Mouse (Mus musculus): ENCODE results near the gene Krba1. TPM values are rescaled to one million over a fixed set of nuclear protein-coding genes. Genes with fewer than 3 reads are reported as not detected.

Krba1 gene
- polyA plus RNA-seq, 1 experiment, result 5.7 TPM

DNA sequence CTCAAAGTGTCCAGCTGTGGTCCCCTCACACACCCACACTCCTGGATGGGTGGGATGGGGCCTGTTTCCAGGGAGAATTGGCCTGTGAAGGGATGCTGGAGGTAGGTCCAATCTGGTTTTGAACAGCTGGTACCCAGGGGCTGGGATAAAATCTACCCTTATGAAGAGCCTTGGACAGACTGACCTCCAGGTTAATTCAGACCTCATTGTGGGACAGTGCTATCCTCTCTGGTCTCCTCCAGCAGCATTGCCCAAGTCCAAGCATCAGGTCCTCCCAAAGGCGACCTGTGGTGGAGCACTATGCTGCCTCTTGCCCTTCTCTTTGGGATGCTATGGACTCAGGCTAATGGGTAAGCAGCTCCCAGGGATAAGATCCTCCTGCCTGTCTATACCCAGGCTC, 52.5 kb downstream of the Krba1 start, which contains the start of gene Sspo:
Gene Sspo, plus strand, starts transcription at position 301 of the 400 bp plus-strand sequence.
- 72% methylated on average over 1 of the region's 1 CpGs for WGBS
- Histone ChIP-seq H3K27ac (ENCODE audit: control insufficient read depth, insufficient read depth, low read depth, low read length, poor library complexity) (no peak within 1 kb of the TSS), H3K4me1 (ENCODE audit: control insufficient read depth, insufficient read depth, low read length) (peaks cover 2% of the 10 kb centered on the region; the same call in 1 of the 2 replicates), H3K4me3 (replicated peaks; ENCODE audit: control insufficient read depth, low read depth, low read length) (no peak within 1 kb of the TSS)
- TF ChIP-seq POLR2A (IDR thresholded peaks at IDR 0.05; ENCODE audit: borderline replicate concordance, control insufficient read depth, low read depth, low read length) (no peak), CTCF (IDR thresholded peaks at IDR 0.05; ENCODE audit: control insufficient read depth, insufficient read depth, low read length) (no peak)

DNA sequence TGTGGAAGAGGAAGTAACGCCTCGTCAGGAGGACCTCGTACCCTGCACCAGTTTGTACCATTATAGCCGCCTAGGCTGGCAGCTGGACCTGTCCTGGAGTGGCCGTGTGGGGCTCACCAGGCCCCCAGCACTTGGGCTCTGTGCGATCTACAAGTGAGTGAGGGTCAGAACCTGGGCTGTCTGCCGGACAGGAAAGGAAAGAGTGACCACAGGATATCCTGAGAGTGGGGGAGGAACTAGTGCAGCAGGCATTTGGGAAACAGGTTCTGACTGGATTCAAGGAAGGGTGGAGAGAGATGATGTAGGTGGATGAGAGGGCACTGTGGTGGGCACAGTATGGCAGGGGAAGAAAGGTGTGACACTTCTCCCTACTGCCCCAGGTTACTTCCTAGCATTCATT, 53.1 kb downstream of the Krba1 start:
- WGBS, result 49% methylated on average over 7 of the region's 7 CpGs

DNA sequence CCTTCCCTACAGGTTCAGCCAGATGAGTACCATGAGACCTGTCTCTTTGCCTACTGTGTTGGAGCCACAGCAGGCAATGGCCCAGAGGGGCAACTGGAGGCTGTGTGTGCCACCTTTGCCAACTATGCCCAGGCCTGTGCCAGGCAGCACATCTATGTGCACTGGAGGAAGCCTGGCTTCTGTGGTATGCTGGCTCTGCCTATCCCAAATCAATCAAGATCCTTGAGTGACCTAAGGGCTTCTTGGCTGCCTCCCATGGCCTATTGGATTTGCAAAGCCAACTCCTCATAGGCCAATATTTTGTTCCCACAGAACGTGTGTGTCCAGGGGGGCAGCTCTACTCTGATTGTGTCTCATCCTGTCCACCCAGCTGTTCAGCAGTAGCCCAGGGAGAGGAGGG, 56.8 kb downstream of the Krba1 start:
- Histone ChIP-seq H3K4me1 (ENCODE audit: control insufficient read depth, insufficient read depth, low read length) (no peaks in the 10 kb centered on the region), H3K27ac (ENCODE audit: control insufficient read depth, insufficient read depth, low read depth, low read length, poor library complexity) (no peak overlapping the region), H3K4me3 (replicated peaks; ENCODE audit: control insufficient read depth, low read depth, low read length) (no peak overlapping the region)
- no peak for TF ChIP-seq CTCF (IDR thresholded peaks at IDR 0.05; ENCODE audit: control insufficient read depth, insufficient read depth, low read length)
- no peak for TF ChIP-seq POLR2A (IDR thresholded peaks at IDR 0.05; ENCODE audit: borderline replicate concordance, control insufficient read depth, low read depth, low read length)
- WGBS, result 77% methylated on average over 1 of the region's 1 CpGs

More for the DNA sequence above, 53.1 kb downstream of the Krba1 start:
- Histone ChIP-seq H3K27ac (ENCODE audit: control insufficient read depth, insufficient read depth, low read depth, low read length, poor library complexity) (no peak overlapping the region), H3K4me1 (ENCODE audit: control insufficient read depth, insufficient read depth, low read length) (peaks cover 1% of the 10 kb centered on the region; the same call in 1 of the 2 replicates), H3K4me3 (replicated peaks; ENCODE audit: control insufficient read depth, low read depth, low read length) (no peak overlapping the region)
- TF ChIP-seq POLR2A (IDR thresholded peaks at IDR 0.05; ENCODE audit: borderline replicate concordance, control insufficient read depth, low read depth, low read length), result no peak
- TF ChIP-seq CTCF (IDR thresholded peaks at IDR 0.05; ENCODE audit: control insufficient read depth, insufficient read depth, low read length), result no peak

DNA sequence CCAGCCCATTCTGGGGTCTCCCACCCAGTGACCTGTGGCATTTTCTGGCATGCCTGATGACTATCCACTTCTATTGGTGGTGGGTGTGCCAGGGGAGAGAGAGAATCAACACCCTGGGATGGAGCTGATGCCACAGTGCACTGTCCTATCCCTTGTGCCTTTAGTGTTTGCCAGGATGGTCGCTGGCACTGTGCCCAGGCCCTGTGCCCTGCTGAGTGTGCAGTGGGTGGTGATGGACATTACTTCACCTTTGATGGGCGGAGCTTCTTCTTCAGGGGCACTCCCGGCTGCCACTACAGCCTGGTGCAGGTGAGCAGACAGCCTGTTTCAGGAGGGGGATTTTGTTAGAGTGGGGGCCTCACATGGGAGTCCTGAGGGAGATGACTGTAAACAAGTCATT, 57.4 kb downstream of the Krba1 start:
- Histone ChIP-seq H3K27ac (ENCODE audit: control insufficient read depth, insufficient read depth, low read depth, low read length, poor library complexity) (no peak overlapping the region), H3K4me3 (replicated peaks; ENCODE audit: control insufficient read depth, low read depth, low read length) (no peak overlapping the region), H3K4me1 (ENCODE audit: control insufficient read depth, insufficient read depth, low read length) (no peaks in the 10 kb centered on the region)
- 75% methylated on average over 3 of the region's 3 CpGs for WGBS
- no peak for TF ChIP-seq CTCF (IDR thresholded peaks at IDR 0.05; ENCODE audit: control insufficient read depth, insufficient read depth, low read length)
- TF ChIP-seq POLR2A (IDR thresholded peaks at IDR 0.05; ENCODE audit: borderline replicate concordance, control insufficient read depth, low read depth, low read length), result no peak

- Histone ChIP-seq H3K27ac (ENCODE audit: control insufficient read depth, insufficient read depth, low read depth, low read length, poor library complexity) (no peak overlapping the region), H3K4me1 (ENCODE audit: control insufficient read depth, insufficient read depth, low read length) (no peaks in the 10 kb centered on the region), H3K4me3 (replicated peaks; ENCODE audit: control insufficient read depth, low read depth, low read length) (no peak overlapping the region)
- TF ChIP-seq POLR2A (IDR thresholded peaks at IDR 0.05; ENCODE audit: borderline replicate concordance, control insufficient read depth, low read depth, low read length) (no peak), CTCF (IDR thresholded peaks at IDR 0.05; ENCODE audit: control insufficient read depth, insufficient read depth, low read length) (no peak)
- 86% methylated on average over 13 of the region's 13 CpGs for WGBS
Observed at GRCm38 (mm10) chr6:48464966-48465679, 69.7 kb downstream of the Krba1 start.

DNA sequence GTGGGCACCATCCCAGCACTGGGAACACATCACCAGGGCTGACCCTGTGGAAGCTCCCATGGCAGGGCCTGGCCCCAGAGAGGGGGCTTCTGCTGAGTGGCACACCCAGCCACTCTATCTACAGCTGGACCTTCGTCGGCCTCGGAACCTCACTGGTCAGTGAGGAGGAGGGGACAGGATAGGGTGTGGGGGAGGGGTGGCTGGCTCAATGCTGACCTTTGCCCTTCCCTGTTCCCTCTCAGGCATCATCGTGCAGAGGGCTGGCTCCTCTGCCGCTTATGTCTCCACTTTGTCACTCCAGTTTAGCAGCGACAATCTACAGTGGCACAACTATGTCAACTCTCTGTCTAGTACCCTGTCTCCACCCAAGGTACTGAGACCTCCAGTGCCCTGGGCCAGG, 71.3 kb downstream of the Krba1 start:
- H3K27ac ChIP-seq (ENCODE audit: control insufficient read depth, insufficient read depth, low read depth, low read length, poor library complexity), result no peak overlapping the region
- no peak overlapping the region for H3K4me3 ChIP-seq (replicated peaks; ENCODE audit: control insufficient read depth, low read depth, low read length)
- 89% methylated on average over 6 of the region's 6 CpGs for WGBS
- TF ChIP-seq POLR2A (IDR thresholded peaks at IDR 0.05; ENCODE audit: borderline replicate concordance, control insufficient read depth, low read depth, low read length), result no peak
- no peak for TF ChIP-seq CTCF (IDR thresholded peaks at IDR 0.05; ENCODE audit: control insufficient read depth, insufficient read depth, low read length)
- H3K4me1 ChIP-seq (ENCODE audit: control insufficient read depth, insufficient read depth, low read length), result no peaks in the 10 kb centered on the region

- Histone ChIP-seq H3K4me1 (ENCODE audit: control insufficient read depth, insufficient read depth, low read length) (no peaks in the 10 kb centered on the region), H3K27ac (ENCODE audit: control insufficient read depth, insufficient read depth, low read depth, low read length, poor library complexity) (no peak overlapping the region), H3K4me3 (replicated peaks; ENCODE audit: control insufficient read depth, low read depth, low read length) (no peak overlapping the region)
- WGBS, result 74% methylated on average over 7 of the region's 7 CpGs
- TF ChIP-seq CTCF (IDR thresholded peaks at IDR 0.05; ENCODE audit: control insufficient read depth, insufficient read depth, low read length) (no peak), POLR2A (IDR thresholded peaks at IDR 0.05; ENCODE audit: borderline replicate concordance, control insufficient read depth, low read depth, low read length) (no peak)
Observed at GRCm38 (mm10) chr6:48467490-48467889, 72.1 kb downstream of the Krba1 start.

Other genes starting within 250 kb of the Krba1 start
- gene Zfp467, start 50.2 kb downstream of the Krba1 start, polyA plus RNA-seq (2011; ENCODE audit: insufficient read depth, insufficient read length, low replicate concordance, missing spikeins), result 3.2 and 9.0 TPM in 2 replicates
- 0.25 and 0.27 TPM in 2 replicates for gene Sspo, start 52.6 kb downstream of the Krba1 start, polyA plus RNA-seq (2011; ENCODE audit: insufficient read depth, insufficient read length, low replicate concordance, missing spikeins)
- gene Atp6v0e2, start 142.0 kb downstream of the Krba1 start, polyA plus RNA-seq (2011; ENCODE audit: insufficient read depth, insufficient read length, low replicate concordance, missing spikeins), result 2.2 TPM in 1 of 2 replicates, not detected in the other
- gene Lrrc61, start 159.2 kb downstream of the Krba1 start, polyA plus RNA-seq (2011; ENCODE audit: insufficient read depth, insufficient read length, low replicate concordance, missing spikeins), result 2.2 and 4.9 TPM in 2 replicates
- gene Rarres2, start 177.2 kb downstream of the Krba1 start, polyA plus RNA-seq (2011; ENCODE audit: insufficient read depth, insufficient read length, low replicate concordance, missing spikeins), result 6.9 and 9.2 TPM in 2 replicates
- gene Gm45021, start 194.0 kb downstream of the Krba1 start, polyA plus RNA-seq (2011; ENCODE audit: insufficient read depth, insufficient read length, low replicate concordance, missing spikeins), result not detected in 2 replicates
- gene Repin1, start 198.3 kb downstream of the Krba1 start, polyA plus RNA-seq (2011; ENCODE audit: insufficient read depth, insufficient read length, low replicate concordance, missing spikeins), result 3.4 and 5.5 TPM in 2 replicates
- not detected in 2 replicates for gene Gm44965, start 198.4 kb downstream of the Krba1 start, polyA plus RNA-seq (2011; ENCODE audit: insufficient read depth, insufficient read length, low replicate concordance, missing spikeins)
- gene Zfp775, start 206.5 kb downstream of the Krba1 start, polyA plus RNA-seq (2011; ENCODE audit: insufficient read depth, insufficient read length, low replicate concordance, missing spikeins), result 0.40 and 1.1 TPM in 2 replicates
- gene AI854703, start 231.2 kb downstream of the Krba1 start, polyA plus RNA-seq (2011; ENCODE audit: insufficient read depth, insufficient read length, low replicate concordance, missing spikeins), result 1.2 TPM in 1 of 2 replicates, not detected in the other